Mouse (Mus musculus) hindbrain, embryonic 15.5 days (tissue): Measurements from ENCODE around the gene Ankdd1a. TPM values are rescaled to one million over a fixed set of nuclear protein-coding genes. Genes with fewer than 3 reads are reported as not detected.

Experiments
- polyA plus RNA-seq: library from polyadenylated mRNA; unstranded; fragments of >200 nt; fragmentation: Nextera tagmentation; extraction: Ambion mirVana; gene quantifications from 2 replicates; pipeline ENCODE4 v1.2.1, GENCODE M21; 2015

Gene Ankdd1a
- polyA plus RNA-seq, 1 experiment from 2014 or later, result 1.3 TPM

Other genes starting within 250 kb of the Ankdd1a start
- gene Clpx, start 225.9 kb downstream of the Ankdd1a start, polyA plus RNA-seq, result 37.1 and 40.3 TPM in 2 replicates
- gene Pdcd7, start 174.1 kb downstream of the Ankdd1a start, polyA plus RNA-seq, result 9.7 and 9.8 TPM in 2 replicates
- 2.5 and 3.3 TPM in 2 replicates for gene Ubap1l, start 159.2 kb downstream of the Ankdd1a start, polyA plus RNA-seq
- 0.41 and 0.78 TPM in 2 replicates for gene Kbtbd13, start 128.5 kb downstream of the Ankdd1a start, polyA plus RNA-seq
- gene Rasl12, start 121.7 kb downstream of the Ankdd1a start, polyA plus RNA-seq, result 7.6 TPM in 2 replicates
- gene Slc51b, start 97.2 kb downstream of the Ankdd1a start, polyA plus RNA-seq, result not detected in 2 replicates
- gene Mtfmt, start 84.4 kb downstream of the Ankdd1a start, polyA plus RNA-seq, result 25.4 and 25.7 TPM in 2 replicates
- 109 and 117 TPM in 2 replicates for gene Spg21, start 59.2 kb downstream of the Ankdd1a start, polyA plus RNA-seq
- gene Plekho2, start 59.8 kb upstream of the Ankdd1a start, polyA plus RNA-seq, result 6.8 and 8.0 TPM in 2 replicates
- 3.6 and 4.5 TPM in 2 replicates for gene Pif1, start 67.0 kb upstream of the Ankdd1a start, polyA plus RNA-seq
- 4.1 and 4.9 TPM in 2 replicates for gene Rbpms2, start 109.5 kb upstream of the Ankdd1a start, polyA plus RNA-seq
- 404 and 429 TPM in 2 replicates for gene Oaz2, start 147.8 kb upstream of the Ankdd1a start, polyA plus RNA-seq